Mouse (Mus musculus) intestine, postnatal 0 days (tissue): ENCODE results near the gene Katnbl1. TPM values are rescaled to one million over a fixed set of nuclear protein-coding genes. Genes with fewer than 3 reads are reported as not detected.
"Not testable (repeated sequence)": the region's sequence is repeated elsewhere in the genome, so short reads cannot be mapped to it uniquely, and the experiment has no call there.

Experiments
- ATAC-seq: fragments of 200-750 bp; cut with Nextera tagmentation; 2 replicates; pipeline ENCODE4 v1.8.0; 2017; ENCODE audit warnings: mild to moderate bottlenecking, moderate TSS enrichment, moderate library complexity
- H3K27ac ChIP-seq: fragments of 300-500 bp; sonication (generic); 2 replicates; pipeline ENCODE4 v1.5.1; 2014; ENCODE audit warnings: mild to moderate bottlenecking, low read depth, low read length, moderate library complexity
- H3K27me3 ChIP-seq: fragments of 300-500 bp; sonication (generic); replicated peaks from 2 replicates; pipeline ENCODE4 v1.6.1; 2014; ENCODE audit warnings: low read length, mixed read lengths; ENCODE audit not compliant: control insufficient read depth, insufficient read depth
- H3K36me3 ChIP-seq: fragments of 300-500 bp; sonication (generic); 2 replicates; pipeline ENCODE4 v1.6.1; 2014; ENCODE audit warnings: mild to moderate bottlenecking, moderate library complexity; ENCODE audit not compliant: control insufficient read depth, insufficient read depth
- H3K4me1 ChIP-seq: fragments of 300-500 bp; sonication (generic); replicated peaks from 2 replicates; pipeline ENCODE4 v1.6.1; 2014; ENCODE audit warnings: antibody characterized with exemption, low read length, mixed read lengths; ENCODE audit not compliant: control insufficient read depth, insufficient read depth
- H3K4me2 ChIP-seq: fragments of 300-500 bp; sonication (generic); replicated peaks from 2 replicates; pipeline ENCODE4 v1.6.1; 2014; ENCODE audit warnings: low read depth, mild to moderate bottlenecking, moderate library complexity
- H3K4me3 ChIP-seq: fragments of 300-500 bp; sonication (generic); 2 replicates; pipeline ENCODE4 v1.5.1; 2014; ENCODE audit warnings: low read depth, low read length
- H3K9ac ChIP-seq: fragments of 300-500 bp; sonication (generic); 2 replicates; pipeline ENCODE4 v1.6.1; 2014; ENCODE audit warnings: mild to moderate bottlenecking, low read depth, low read length
- H3K9me3 ChIP-seq: fragments of 300-500 bp; sonication (generic); 2 replicates; pipeline ENCODE4 v1.6.1; 2016; ENCODE audit warnings: mixed run types; ENCODE audit not compliant: control insufficient read depth
- CTCF ChIP-seq: sonication (generic); IDR thresholded peaks from 2 replicates; pipeline ENCODE4 v1.5.1; 2016; ENCODE audit warnings: low read depth, mild to moderate bottlenecking, control low read depth, antibody characterized with exemption, moderate library complexity
- WGBS: fragments of 180-500 bp; shearing (Covaris S2); extraction: QIAGEN DNeasy Blood & Tissue Kit; methylation state at CpG from one replicate; pipeline ENCODE4 v1.1.7; 2014; 5-methylcytosine and 5-hydroxymethylcytosine counted together
- polyA plus RNA-seq: library from polyadenylated mRNA; unstranded; fragments of >200 nt; fragmentation: Nextera tagmentation; extraction: Ambion mirVana; gene quantifications from 2 replicates; pipeline ENCODE4 v1.2.1, GENCODE M21; 2015

Katnbl1 gene
- polyA plus RNA-seq, 1 experiment from 2014 or later, result 17.0 TPM

- Histone ChIP-seq H3K4me2 (no peak overlapping the region), H3K9me3 (no peaks in the 10 kb centered on the region), H3K36me3 (no peaks in the 10 kb centered on the region), H3K4me1 (no peaks in the 10 kb centered on the region), H3K27me3 (no peaks in the 10 kb centered on the region), H3K9ac (no peak overlapping the region), H3K27ac (no peak overlapping the region), H3K4me3 (no peak overlapping the region)
- TF ChIP-seq CTCF, result no peak
- no peak for ATAC-seq
These were observed 66.5 kb downstream of the Katnbl1 start for GRCm38 (mm10) chr2:112445511-112445910.

- 71% methylated on average over 4 of the region's 4 CpGs for WGBS
- not testable (repeated sequence) for H3K4me1 ChIP-seq, H3K9me3 ChIP-seq, ATAC-seq, H3K9ac ChIP-seq, H3K4me2 ChIP-seq, H3K4me3 ChIP-seq, H3K27ac ChIP-seq, H3K27me3 ChIP-seq, H3K36me3 ChIP-seq
These were observed 69.0 kb downstream of the Katnbl1 start for GRCm38 (mm10) chr2:112448046-112448445.

- H3K27ac ChIP-seq, result no peak overlapping the region
- no peak overlapping the region for H3K9ac ChIP-seq
- H3K4me3 ChIP-seq, result no peak overlapping the region
- no peaks in the 10 kb centered on the region for H3K27me3 ChIP-seq
- TF ChIP-seq CTCF, result no peak
- no peaks in the 10 kb centered on the region for H3K4me1 ChIP-seq
- H3K9me3 ChIP-seq, result no peaks in the 10 kb centered on the region
- no peak overlapping the region for H3K4me2 ChIP-seq
- ATAC-seq, result no peak
- H3K36me3 ChIP-seq, result no peaks in the 10 kb centered on the region
These were observed 69.6 kb downstream of the Katnbl1 start for GRCm38 (mm10) chr2:112448510-112449059.

- H3K4me1 ChIP-seq, result no peaks in the 10 kb centered on the region
- peak; percentile 66 for TF ChIP-seq CTCF
- no peak for ATAC-seq
- no peak overlapping the region for H3K4me3 ChIP-seq
- H3K4me2 ChIP-seq, result no peak overlapping the region
- WGBS, result 31% methylated on average over 4 of the region's 4 CpGs
- H3K27me3 ChIP-seq, result no peaks in the 10 kb centered on the region
- no peak overlapping the region for H3K27ac ChIP-seq
- H3K9ac ChIP-seq, result no peak overlapping the region
- no peaks in the 10 kb centered on the region for H3K9me3 ChIP-seq
- H3K36me3 ChIP-seq, result no peaks in the 10 kb centered on the region
These were observed 70.7 kb downstream of the Katnbl1 start for GRCm38 (mm10) chr2:112449597-112450296.

- not testable (repeated sequence) for H3K9me3 ChIP-seq, H3K27ac ChIP-seq, H3K4me1 ChIP-seq, H3K9ac ChIP-seq, H3K4me2 ChIP-seq, H3K36me3 ChIP-seq, ATAC-seq, H3K27me3 ChIP-seq, H3K4me3 ChIP-seq
These were observed 73.5 kb downstream of the Katnbl1 start for GRCm38 (mm10) chr2:112452513-112452912.

- no peaks in the 10 kb centered on the region for H3K27me3 ChIP-seq
- ATAC-seq, result peak; percentile 62
- no peaks in the 10 kb centered on the region for H3K9me3 ChIP-seq
- 26% methylated on average over 17 of the region's 17 CpGs for WGBS
- H3K4me1 ChIP-seq, result peaks cover 10% of the 10 kb centered on the region; the same call in 1 of the 2 replicates
- no peaks in the 10 kb centered on the region for H3K36me3 ChIP-seq
- H3K4me2 ChIP-seq, result peak overlapping the region; percentile 74
- H3K27ac ChIP-seq, result peak overlapping the region; percentile 74
- H3K4me3 ChIP-seq, result peak overlapping the region; percentile 97
- TF ChIP-seq CTCF, result no peak
- H3K9ac ChIP-seq, result peak overlapping the region; percentile 86
These were observed 75.3 kb downstream of the Katnbl1 start for GRCm38 (mm10) chr2:112454125-112454861.
